Mouse (Mus musculus): Measurements from ENCODE around the gene Ccdc151. TPM values are rescaled to one million over a fixed set of nuclear protein-coding genes. Genes with fewer than 3 reads are reported as not detected.

The Ccdc151 gene
- polyA plus RNA-seq, 2 experiments, result 0.02 TPM; not detected in 1

- Histone ChIP-seq H3K9ac (replicated peaks) (no peak overlapping the region), H3K27ac (no peak overlapping the region), H3K4me1 (replicated peaks; ENCODE audit: control insufficient read depth in 2 of 2, insufficient read depth in 2 of 2, low read length in 1 of 2) (no peaks in the 10 kb centered on the region), H3K4me3 (ENCODE audit: insufficient read depth in 1 of 2, low read depth in 2 of 2, low read length in 2 of 2) (peak overlapping the region in 1 of 2 experiments; percentile 4; a peak in 2 of 4 replicates), H3K9me3 (ENCODE audit: control insufficient read depth, low read length) (no peaks in the 10 kb centered on the region), H3K36me3 (replicated peaks; ENCODE audit: control insufficient read depth, insufficient read depth, low read depth) (no peaks in the 10 kb centered on the region), H3K4me2 (ENCODE audit: low read depth) (peak overlapping the region; percentile 11), H3K27me3 (ENCODE audit: control insufficient read depth, insufficient read depth, low read length) (peaks cover 70% of the 10 kb centered on the region)
- DNase-seq (ENCODE audit: low read depth in 3 of 3, low spot score in 3 of 3), result no peak
- TF ChIP-seq CTCF (IDR thresholded peaks at IDR 0.05; ENCODE audit: low read depth) (no peak), EP300 (IDR thresholded peaks at IDR 0.05; ENCODE audit: low read depth) (no peak)
- 2% methylated on average over 32 of the region's 32 CpGs for WGBS (ENCODE audit: insufficient replicate concordance)
- ATAC-seq (ENCODE audit: insufficient read depth), result no peak
These were observed 13.9 kb downstream of the Ccdc151 start for GRCm38 (mm10) chr9:21988421-21989101.

GRCm38 (mm10) chr9:21987592-21988342 lies 14.7 kb downstream of the Ccdc151 start:
- 7% methylated on average over 35 of the region's 36 CpGs for WGBS (ENCODE audit: insufficient replicate concordance)
- no peak overlapping the region for H3K4me3 ChIP-seq (ENCODE audit: insufficient read depth in 1 of 2, low read depth in 2 of 2, low read length in 2 of 2)

GRCm38 (mm10) chr9:21983911-21984310 lies 18.5 kb downstream of the Ccdc151 start:
- no peaks in the 10 kb centered on the region for H3K4me1 ChIP-seq (replicated peaks; ENCODE audit: control insufficient read depth in 2 of 2, insufficient read depth in 2 of 2, low read length in 1 of 2)
- H3K4me3 ChIP-seq (ENCODE audit: insufficient read depth in 1 of 2, low read depth in 2 of 2, low read length in 2 of 2), result no peak overlapping the region
- TF ChIP-seq EP300 (IDR thresholded peaks at IDR 0.05; ENCODE audit: low read depth) (no peak), CTCF (IDR thresholded peaks at IDR 0.05; ENCODE audit: low read depth) (no peak)
- H3K9me3 ChIP-seq (ENCODE audit: control insufficient read depth, low read length), result no peaks in the 10 kb centered on the region
- H3K27ac ChIP-seq, result no peak overlapping the region
- no peaks in the 10 kb centered on the region for H3K36me3 ChIP-seq (replicated peaks; ENCODE audit: control insufficient read depth, insufficient read depth, low read depth)
- ATAC-seq (ENCODE audit: insufficient read depth), result no peak
- no peak overlapping the region for H3K4me2 ChIP-seq (ENCODE audit: low read depth)
- no peak for DNase-seq (ENCODE audit: low read depth in 3 of 3, low spot score in 3 of 3)
- no peak overlapping the region for H3K9ac ChIP-seq (replicated peaks)
- WGBS (ENCODE audit: insufficient replicate concordance), result 27% methylated on average over 3 of the region's 3 CpGs
- peaks cover 36% of the 10 kb centered on the region for H3K27me3 ChIP-seq (ENCODE audit: control insufficient read depth, insufficient read depth, low read length)

More at GRCm38 (mm10) chr9:21987592-21988342, 14.7 kb downstream of the Ccdc151 start:
- Histone ChIP-seq H3K36me3 (replicated peaks; ENCODE audit: control insufficient read depth, insufficient read depth, low read depth) (no peaks in the 10 kb centered on the region), H3K9me3 (ENCODE audit: control insufficient read depth, low read length) (no peaks in the 10 kb centered on the region), H3K27ac (no peak overlapping the region), H3K9ac (replicated peaks) (no peak overlapping the region), H3K27me3 (ENCODE audit: control insufficient read depth, insufficient read depth, low read length) (peaks cover 70% of the 10 kb centered on the region), H3K4me1 (replicated peaks; ENCODE audit: control insufficient read depth in 2 of 2, insufficient read depth in 2 of 2, low read length in 1 of 2) (no peaks in the 10 kb centered on the region), H3K4me2 (ENCODE audit: low read depth) (no peak overlapping the region)
- no peak for ATAC-seq (ENCODE audit: insufficient read depth)
- DNase-seq (ENCODE audit: low read depth in 3 of 3, low spot score in 3 of 3), result no peak
- TF ChIP-seq EP300 (IDR thresholded peaks at IDR 0.05; ENCODE audit: low read depth) (no peak), CTCF (IDR thresholded peaks at IDR 0.05; ENCODE audit: low read depth) (no peak)

GRCm38 (mm10) chr9:21978398-21979128 lies 23.9 kb downstream of the Ccdc151 start:
- Histone ChIP-seq H3K4me2 (ENCODE audit: low read depth) (no peak overlapping the region), H3K9me3 (ENCODE audit: control insufficient read depth, low read length) (no peaks in the 10 kb centered on the region), H3K27me3 (ENCODE audit: control insufficient read depth, insufficient read depth, low read length) (peaks cover 5% of the 10 kb centered on the region)

GRCm38 (mm10) chr9:21977972-21978371 lies 24.5 kb downstream of the Ccdc151 start:
- Histone ChIP-seq H3K36me3 (replicated peaks; ENCODE audit: control insufficient read depth, insufficient read depth, low read depth) (no peaks in the 10 kb centered on the region), H3K4me3 (ENCODE audit: insufficient read depth in 1 of 2, low read depth in 2 of 2, low read length in 2 of 2) (no peak overlapping the region), H3K27ac (no peak overlapping the region), H3K4me1 (replicated peaks; ENCODE audit: control insufficient read depth in 2 of 2, insufficient read depth in 2 of 2, low read length in 1 of 2) (no peaks in the 10 kb centered on the region), H3K4me2 (ENCODE audit: low read depth) (no peak overlapping the region), H3K9ac (replicated peaks) (no peak overlapping the region), H3K9me3 (ENCODE audit: control insufficient read depth, low read length) (no peaks in the 10 kb centered on the region), H3K27me3 (ENCODE audit: control insufficient read depth, insufficient read depth, low read length) (peaks cover 5% of the 10 kb centered on the region)
- ATAC-seq (ENCODE audit: insufficient read depth) (no peak), DNase-seq (ENCODE audit: low read depth in 3 of 3, low spot score in 3 of 3) (no peak)
- 19% methylated on average over 2 of the region's 2 CpGs for WGBS (ENCODE audit: insufficient replicate concordance)
- TF ChIP-seq EP300 (IDR thresholded peaks at IDR 0.05; ENCODE audit: low read depth) (no peak), CTCF (IDR thresholded peaks at IDR 0.05; ENCODE audit: low read depth) (peak; percentile 92)

More at GRCm38 (mm10) chr9:21978398-21979128, 23.9 kb downstream of the Ccdc151 start:
- Histone ChIP-seq H3K9ac (replicated peaks) (no peak overlapping the region), H3K27ac (no peak overlapping the region), H3K4me3 (ENCODE audit: insufficient read depth in 1 of 2, low read depth in 2 of 2, low read length in 2 of 2) (no peak overlapping the region), H3K36me3 (replicated peaks; ENCODE audit: control insufficient read depth, insufficient read depth, low read depth) (no peaks in the 10 kb centered on the region), H3K4me1 (replicated peaks; ENCODE audit: control insufficient read depth in 2 of 2, insufficient read depth in 2 of 2, low read length in 1 of 2) (no peaks in the 10 kb centered on the region)
- WGBS (ENCODE audit: insufficient replicate concordance), result 73% methylated on average over 4 of the region's 4 CpGs
- no peak for DNase-seq (ENCODE audit: low read depth in 3 of 3, low spot score in 3 of 3)
- TF ChIP-seq EP300 (IDR thresholded peaks at IDR 0.05; ENCODE audit: low read depth) (no peak), CTCF (IDR thresholded peaks at IDR 0.05; ENCODE audit: low read depth) (no peak)
- no peak for ATAC-seq (ENCODE audit: insufficient read depth)

Data from liver, embryonic 14.5 days (tissue).